Mouse (Mus musculus) cortical plate, adult 2 months (tissue): ENCODE measurements around the gene Best1. TPM values are rescaled to one million over a fixed set of nuclear protein-coding genes. Genes with fewer than 3 reads are reported as not detected.
A peak's percentile ranks its signal among the peaks of the same experiment; 100 is the strongest.

Experiments used
- H3K27ac ChIP-seq: fragments of 200-500 bp; 2 replicates; pipeline ENCODE4 v1.5.1; 2012; ENCODE audit warnings: low read length, control low read depth, inconsistent platforms; ENCODE audit not compliant: insufficient read depth
- H3K4me1 ChIP-seq: fragments of 200-500 bp; 2 replicates; pipeline ENCODE4 v1.6.1; 2011; ENCODE audit warnings: low read length; ENCODE audit not compliant: control insufficient read depth, insufficient read depth
- H3K4me3 ChIP-seq: fragments of 200-500 bp; 2 replicates; pipeline ENCODE4 v1.5.1; 2011; ENCODE audit warnings: mild to moderate bottlenecking, low read length, control low read depth; ENCODE audit not compliant: insufficient read depth
- CTCF ChIP-seq: fragments of 200-500 bp; IDR thresholded peaks from 2 replicates; pipeline ENCODE4 v1.5.1; 2011; ENCODE audit warnings: mild to moderate bottlenecking, control low read depth, low read length; ENCODE audit not compliant: insufficient read depth; ENCODE audit errors: extremely low read depth
- POLR2A ChIP-seq: fragments of 200-500 bp; IDR thresholded peaks from 2 replicates; pipeline ENCODE4 v1.6.1; 2011; ENCODE audit warnings: mild to moderate bottlenecking, low read length, control low read depth; ENCODE audit not compliant: insufficient read depth; ENCODE audit errors: extremely low read depth
- polyA plus RNA-seq: library from polyadenylated mRNA; depleted of rRNA; stranded (reverse); fragments of >200 nt; gene quantifications from 2 replicates; pipeline ENCODE4 v1.2.3, GENCODE M21; 2012; rRNA removed

Best1 gene
- polyA plus RNA-seq, 1 experiment, result 0.98 TPM

GRCm38 (mm10) chr19:9938156-9938823 is 63.1 kb downstream of the Best1 start:
- Histone ChIP-seq H3K27ac (peak overlapping the region; percentile 1; the same call in 1 of the 2 replicates), H3K4me1 (no peaks in the 10 kb centered on the region), H3K4me3 (no peak overlapping the region)
- TF ChIP-seq POLR2A (no peak), CTCF (no peak)

GRCm38 (mm10) chr19:9937428-9937827 is 64.0 kb downstream of the Best1 start:
- no peaks in the 10 kb centered on the region for H3K4me1 ChIP-seq
- TF ChIP-seq CTCF, result no peak
- no peak for TF ChIP-seq POLR2A
- no peak overlapping the region for H3K27ac ChIP-seq
- no peak overlapping the region for H3K4me3 ChIP-seq

GRCm38 (mm10) chr19:9936579-9936978 is 64.9 kb downstream of the Best1 start:
- H3K4me3 ChIP-seq, result no peak overlapping the region
- no peaks in the 10 kb centered on the region for H3K4me1 ChIP-seq
- TF ChIP-seq POLR2A, result no peak
- TF ChIP-seq CTCF, result no peak
- no peak overlapping the region for H3K27ac ChIP-seq

Other genes starting within 250 kb of the Best1 start
- gene Scgb2a2, start 154.1 kb downstream of the Best1 start, polyA plus RNA-seq, result not detected in 2 replicates
- gene Incenp, start 102.1 kb downstream of the Best1 start, polyA plus RNA-seq, result 23.7 and 26.3 TPM in 2 replicates
- gene Fth1, start 21.0 kb downstream of the Best1 start, polyA plus RNA-seq, result 5,395 and 6,156 TPM in 2 replicates
- gene Rab3il1, start within 50 bp of the Best1 start, polyA plus RNA-seq, result 12.9 and 13.6 TPM in 2 replicates
- gene Fads3, start 39.9 kb upstream of the Best1 start, polyA plus RNA-seq, result 44.5 and 44.6 TPM in 2 replicates
- gene Fads2, start 100.1 kb upstream of the Best1 start, polyA plus RNA-seq, result 159 and 163 TPM in 2 replicates
- gene Fads1, start 181.3 kb upstream of the Best1 start, polyA plus RNA-seq, result 195 and 212 TPM in 2 replicates
- 51.0 and 60.1 TPM in 2 replicates for gene Tmem258, start 202.4 kb upstream of the Best1 start, polyA plus RNA-seq
- gene Fen1, start 202.5 kb upstream of the Best1 start, polyA plus RNA-seq, result 12.1 and 12.5 TPM in 2 replicates
- 21.0 and 26.4 TPM in 2 replicates for gene Myrf, start 239.1 kb upstream of the Best1 start, polyA plus RNA-seq